Mouse (Mus musculus) liver, adult 2 months (tissue): ENCODE measurements at regions not wholly inside any gene's neighbourhood (a gene's known extent, or its start where the extent isn't known, plus 50 kb on each side); places are given as distances from the start of the nearest gene placed in this dataset.

ENCODE experiments used
- DNase-seq: peaks from one replicate; pipeline ENCODE4 v3.0.0-alpha.2; 2011; ENCODE audit warnings: low read depth, low spot score; ENCODE audit errors: extremely low read depth
- H3K27ac ChIP-seq: fragments of 200-500 bp; replicated peaks from 2 replicates; pipeline ENCODE4 v1.5.1; 2012; ENCODE audit warnings: low read depth, mild to moderate bottlenecking, control low read depth, inconsistent platforms, low read length; ENCODE audit not compliant: insufficient read depth
- H3K27me3 ChIP-seq: fragments of 200-500 bp; 2 replicates; pipeline ENCODE4 v1.6.1; 2012; ENCODE audit warnings: mild to moderate bottlenecking, moderate library complexity, low read length, inconsistent platforms; ENCODE audit not compliant: control insufficient read depth, insufficient read depth
- H3K36me3 ChIP-seq: fragments of 200-500 bp; 2 replicates; pipeline ENCODE4 v1.6.1; 2012; ENCODE audit warnings: low read length, inconsistent platforms; ENCODE audit not compliant: control insufficient read depth, insufficient read depth
- H3K4me1 ChIP-seq: fragments of 200-500 bp; 2 replicates; pipeline ENCODE4 v1.6.1; 2011; ENCODE audit warnings: low read length; ENCODE audit not compliant: control insufficient read depth, insufficient read depth
- H3K4me3 ChIP-seq: fragments of 200-500 bp; 2 replicates; pipeline ENCODE4 v1.5.1; 2011; ENCODE audit warnings: low read depth, mild to moderate bottlenecking, control low read depth, low read length, moderate library complexity; ENCODE audit not compliant: insufficient read depth
- H3K79me2 ChIP-seq: fragments of 200-500 bp; 2 replicates; pipeline ENCODE4 v1.6.1; 2012; ENCODE audit warnings: inconsistent platforms, mild to moderate bottlenecking, low read length, moderate library complexity; ENCODE audit not compliant: control insufficient read depth, insufficient read depth
- H3K9ac ChIP-seq: fragments of 200-500 bp; 2 replicates; pipeline ENCODE4 v1.6.1; 2012; ENCODE audit warnings: low read depth, mild to moderate bottlenecking, control low read depth, inconsistent platforms, low read length
- CTCF ChIP-seq: fragments of 200-500 bp; IDR thresholded peaks from 2 replicates; pipeline ENCODE4 v1.5.1; 2011; ENCODE audit warnings: low read depth, low read length, control low read depth
- POLR2A ChIP-seq: fragments of 200-500 bp; IDR thresholded peaks from 2 replicates; pipeline ENCODE4 v1.6.1; 2011; ENCODE audit warnings: low read length, control low read depth; ENCODE audit not compliant: insufficient read depth; ENCODE audit errors: extremely low read depth
- WGBS: fragments of 180-500 bp; shearing (Covaris S2); methylation state at CpG from one replicate; pipeline ENCODE4 v1.1.7; 2018; 5-methylcytosine and 5-hydroxymethylcytosine counted together

- TF ChIP-seq CTCF (no peak), POLR2A (no peak)
- no peak for DNase-seq
- no peak overlapping the region for H3K4me3 ChIP-seq
- H3K4me1 ChIP-seq, result no peaks in the 10 kb centered on the region
- no peaks in the 10 kb centered on the region for H3K36me3 ChIP-seq
- H3K79me2 ChIP-seq, result no peaks in the 10 kb centered on the region
- H3K9ac ChIP-seq, result no peak overlapping the region
- H3K27ac ChIP-seq, result no peak overlapping the region
- H3K27me3 ChIP-seq, result no peaks in the 10 kb centered on the region
- WGBS, result 82% methylated on average over 12 of the region's 12 CpGs
Measured at GRCm38 (mm10) chr9:23134421-23135118, 88.3 kb upstream of the Bmper start.

GRCm38 (mm10) chr9:23136511-23136910 lies 86.4 kb upstream of the Bmper start:
- 94% methylated on average over 5 of the region's 5 CpGs for WGBS
- H3K27me3 ChIP-seq, result no peaks in the 10 kb centered on the region
- TF ChIP-seq CTCF (no peak), POLR2A (no peak)

DNA sequence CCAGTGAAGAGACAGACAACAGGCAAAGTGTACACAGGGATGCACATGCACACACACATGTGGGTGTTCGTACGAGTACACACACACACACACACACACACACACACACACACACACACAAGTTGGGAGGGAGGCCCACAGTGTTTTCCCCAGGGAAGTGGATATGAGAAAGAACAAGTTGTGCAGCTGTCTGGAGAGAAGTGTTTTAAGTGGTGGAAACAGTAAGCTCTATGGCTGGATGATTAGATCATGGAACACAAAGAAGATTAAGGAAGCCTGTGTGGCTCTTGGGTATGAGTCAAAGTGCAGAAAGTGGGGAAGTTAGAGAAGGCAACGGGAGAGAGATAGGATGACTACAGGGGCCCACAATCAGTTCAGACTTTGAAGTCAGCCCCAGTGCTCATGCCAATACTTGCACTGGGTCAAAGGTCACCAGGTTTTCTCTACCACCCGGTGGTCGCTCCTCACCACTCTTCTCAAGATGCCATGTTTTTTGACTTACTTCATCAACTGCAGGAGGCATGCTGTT lies 85.1 kb upstream of the Bmper start:
- no peaks in the 10 kb centered on the region for H3K36me3 ChIP-seq
- no peak for DNase-seq
- no peaks in the 10 kb centered on the region for H3K4me1 ChIP-seq
- H3K27ac ChIP-seq, result no peak overlapping the region
- H3K79me2 ChIP-seq, result no peaks in the 10 kb centered on the region
- TF ChIP-seq CTCF (no peak), POLR2A (no peak)
- H3K4me3 ChIP-seq, result no peak overlapping the region
- no peak overlapping the region for H3K9ac ChIP-seq
- no peaks in the 10 kb centered on the region for H3K27me3 ChIP-seq
- WGBS, result 62% methylated on average over 5 of the region's 5 CpGs

More at GRCm38 (mm10) chr9:23136511-23136910, 86.4 kb upstream of the Bmper start:
- Histone ChIP-seq H3K79me2 (no peaks in the 10 kb centered on the region), H3K27ac (no peak overlapping the region), H3K4me3 (no peak overlapping the region), H3K4me1 (no peaks in the 10 kb centered on the region), H3K36me3 (no peaks in the 10 kb centered on the region), H3K9ac (no peak overlapping the region)
- no peak for DNase-seq

GRCm38 (mm10) chr9:23139580-23140162 lies 83.2 kb upstream of the Bmper start:
- H3K9ac ChIP-seq, result no peak overlapping the region
- no peak overlapping the region for H3K27ac ChIP-seq
- 93% methylated on average over 4 of the region's 4 CpGs for WGBS
- DNase-seq, result no peak
- H3K4me3 ChIP-seq, result no peak overlapping the region
- no peaks in the 10 kb centered on the region for H3K27me3 ChIP-seq
- H3K4me1 ChIP-seq, result no peaks in the 10 kb centered on the region
- TF ChIP-seq POLR2A (no peak), CTCF (no peak)
- no peaks in the 10 kb centered on the region for H3K79me2 ChIP-seq
- no peaks in the 10 kb centered on the region for H3K36me3 ChIP-seq

- WGBS, result 95% methylated on average over 7 of the region's 7 CpGs
Measured at GRCm38 (mm10) chr9:23144281-23144680, 78.6 kb upstream of the Bmper start.

GRCm38 (mm10) chr9:23150338-23150737 lies 72.5 kb upstream of the Bmper start:
- no peaks in the 10 kb centered on the region for H3K36me3 ChIP-seq
- no peak overlapping the region for H3K27ac ChIP-seq
- TF ChIP-seq POLR2A, result no peak
- no peak for TF ChIP-seq CTCF
- WGBS, result 86% methylated on average over 6 of the region's 6 CpGs
- no peaks in the 10 kb centered on the region for H3K27me3 ChIP-seq
- H3K4me3 ChIP-seq, result no peak overlapping the region
- H3K4me1 ChIP-seq, result no peaks in the 10 kb centered on the region
- no peak for DNase-seq
- no peaks in the 10 kb centered on the region for H3K79me2 ChIP-seq
- no peak overlapping the region for H3K9ac ChIP-seq

More at GRCm38 (mm10) chr9:23144281-23144680, 78.6 kb upstream of the Bmper start:
- no peak for DNase-seq
- H3K27ac ChIP-seq, result no peak overlapping the region
- TF ChIP-seq CTCF, result no peak
- TF ChIP-seq POLR2A, result no peak
- H3K9ac ChIP-seq, result no peak overlapping the region
- H3K4me3 ChIP-seq, result no peak overlapping the region
- H3K4me1 ChIP-seq, result no peaks in the 10 kb centered on the region
- H3K36me3 ChIP-seq, result no peaks in the 10 kb centered on the region
- H3K79me2 ChIP-seq, result no peaks in the 10 kb centered on the region
- H3K27me3 ChIP-seq, result no peaks in the 10 kb centered on the region
